Mouse (Mus musculus) olfactory bulb, adult 2 months (tissue): ENCODE results near the gene Glrx5. TPM values are rescaled to one million over a fixed set of nuclear protein-coding genes. Genes with fewer than 3 reads are reported as not detected.
A peak's percentile ranks its signal among the peaks of the same experiment; 100 is the strongest.

Source experiments
- H3K27ac ChIP-seq: fragments of 200-500 bp; 2 replicates; pipeline ENCODE4 v1.5.1; 2012; ENCODE audit warnings: low read depth, low read length; ENCODE audit not compliant: insufficient read depth
- H3K4me1 ChIP-seq: fragments of 200-500 bp; 2 replicates; pipeline ENCODE4 v1.6.1; 2012; ENCODE audit warnings: low read length; ENCODE audit not compliant: control insufficient read depth, insufficient read depth
- H3K4me3 ChIP-seq: fragments of 200-500 bp; 2 replicates; pipeline ENCODE4 v1.5.1; 2012; ENCODE audit warnings: mild to moderate bottlenecking, low read depth, low read length, moderate library complexity; ENCODE audit not compliant: insufficient read depth
- CTCF ChIP-seq: fragments of 200-500 bp; IDR thresholded peaks from 2 replicates; pipeline ENCODE4 v1.5.1; 2012; ENCODE audit warnings: low read depth, mild to moderate bottlenecking, low read length, moderate library complexity; ENCODE audit not compliant: insufficient read depth
- POLR2A ChIP-seq: fragments of 200-500 bp; IDR thresholded peaks from 2 replicates; pipeline ENCODE4 v1.6.1; 2012; ENCODE audit warnings: mild to moderate bottlenecking, low read depth, low read length, moderate library complexity; ENCODE audit not compliant: insufficient read depth
- WGBS: fragments of 180-500 bp; shearing (Covaris S2); methylation state at CpG from one replicate; pipeline ENCODE4 v1.1.7; 2018; 5-methylcytosine and 5-hydroxymethylcytosine counted together
- polyA plus RNA-seq: library from polyadenylated mRNA; stranded (reverse); fragments of >200 nt; gene quantifications from 2 replicates; pipeline ENCODE4 v1.2.4, GENCODE M21; 2012; ENCODE audit warnings: low replicate concordance; ENCODE audit not compliant: missing spikeins, insufficient read depth, insufficient read length

Gene Glrx5
- polyA plus RNA-seq, 1 experiment, result not detected

DNA sequence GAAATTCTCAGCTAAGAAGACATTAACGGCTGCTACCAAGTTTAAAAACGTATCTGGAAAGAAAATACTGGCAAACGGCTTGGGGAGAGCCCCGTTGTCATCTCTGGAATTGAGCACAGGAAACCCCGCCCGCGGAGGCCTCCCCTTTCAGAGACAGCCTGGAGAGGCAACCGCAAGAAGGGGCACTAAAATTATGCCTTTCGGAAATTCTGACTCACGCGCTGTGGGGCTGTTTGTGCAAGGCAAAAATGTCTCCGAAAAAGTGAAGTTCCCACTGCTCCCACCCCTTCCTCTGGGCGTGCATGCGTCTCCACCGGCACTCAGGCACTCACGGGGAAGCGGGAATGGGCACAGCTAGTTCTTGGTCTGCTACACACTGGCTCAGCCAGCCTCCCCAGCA is 19.4 kb upstream of the Glrx5 start:
- no peak for TF ChIP-seq CTCF
- no peak for TF ChIP-seq POLR2A

DNA sequence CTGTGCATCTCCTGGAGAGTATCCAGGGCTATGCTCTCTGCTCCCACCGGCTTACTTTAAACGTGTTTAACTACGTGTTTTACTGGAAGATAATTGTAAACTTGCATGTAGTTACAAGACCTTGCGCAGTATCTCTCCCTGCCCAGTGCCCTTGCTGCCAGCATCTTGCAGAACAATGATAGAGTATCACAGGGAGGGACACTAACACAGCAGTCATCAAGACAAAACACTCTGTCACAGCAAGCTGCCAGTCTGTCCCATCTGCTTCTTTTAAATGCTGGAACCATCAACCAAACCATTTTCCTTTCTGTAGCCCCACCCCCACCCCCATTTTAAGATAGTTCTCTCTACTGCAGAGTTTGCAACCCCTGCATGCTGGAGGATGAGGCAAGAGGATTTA is 16.3 kb upstream of the Glrx5 start:
- Histone ChIP-seq H3K4me3 (no peak overlapping the region), H3K4me1 (peaks cover 16% of the 10 kb centered on the region), H3K27ac (no peak overlapping the region)
- WGBS, result 28% methylated on average over 4 of the region's 4 CpGs
- TF ChIP-seq CTCF (no peak), POLR2A (no peak)

More for the DNA sequence above, 19.4 kb upstream of the Glrx5 start:
- H3K4me1 ChIP-seq, result peaks cover 29% of the 10 kb centered on the region
- WGBS, result 7% methylated on average over 17 of the region's 17 CpGs
- H3K4me3 ChIP-seq, result peak overlapping the region; percentile 4; the same call in 1 of the 2 replicates
- H3K27ac ChIP-seq, result peak overlapping the region; percentile 83

DNA sequence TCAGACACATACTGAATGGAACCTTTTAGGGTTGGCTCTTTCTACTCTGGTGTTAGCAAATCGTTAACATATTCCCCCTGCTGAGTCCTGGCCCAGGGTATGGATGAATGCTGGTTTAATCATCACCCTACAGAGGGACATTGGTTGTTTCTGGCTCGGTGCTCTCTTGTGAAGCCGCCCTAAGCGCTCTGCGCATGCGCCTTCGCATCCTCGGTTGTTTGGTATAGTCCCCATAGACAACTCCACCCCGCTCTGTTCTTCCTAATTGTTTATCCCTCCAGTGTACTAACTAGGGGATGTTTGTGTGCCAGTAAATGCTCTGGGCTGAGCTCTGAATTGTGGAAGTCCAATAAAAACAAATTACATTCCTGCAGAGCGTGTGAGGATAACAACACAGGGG is 15.8 kb upstream of the Glrx5 start:
- WGBS, result 40% methylated on average over 10 of the region's 10 CpGs
- peaks cover 16% of the 10 kb centered on the region for H3K4me1 ChIP-seq
- H3K27ac ChIP-seq, result no peak overlapping the region
- H3K4me3 ChIP-seq, result no peak overlapping the region
- TF ChIP-seq POLR2A (no peak), CTCF (no peak)

GRCm38 (mm10) chr12:105019359-105020219 is 12.9 kb upstream of the Glrx5 start:
- Histone ChIP-seq H3K4me3 (no peak overlapping the region), H3K27ac (no peak overlapping the region), H3K4me1 (peaks cover 14% of the 10 kb centered on the region)
- 65% methylated on average over 19 of the region's 19 CpGs for WGBS
- TF ChIP-seq CTCF (no peak), POLR2A (no peak)

- TF ChIP-seq POLR2A, result no peak
- no peak for TF ChIP-seq CTCF
- Histone ChIP-seq H3K27ac (no peak overlapping the region), H3K4me1 (peaks cover 14% of the 10 kb centered on the region), H3K4me3 (no peak overlapping the region)
- WGBS, result 88% methylated on average over 8 of the region's 8 CpGs
Measured at GRCm38 (mm10) chr12:105021441-105022069, 10.9 kb upstream of the Glrx5 start.

GRCm38 (mm10) chr12:105022141-105022540 is 10.3 kb upstream of the Glrx5 start:
- 63% methylated on average over 7 of the region's 7 CpGs for WGBS

DNA sequence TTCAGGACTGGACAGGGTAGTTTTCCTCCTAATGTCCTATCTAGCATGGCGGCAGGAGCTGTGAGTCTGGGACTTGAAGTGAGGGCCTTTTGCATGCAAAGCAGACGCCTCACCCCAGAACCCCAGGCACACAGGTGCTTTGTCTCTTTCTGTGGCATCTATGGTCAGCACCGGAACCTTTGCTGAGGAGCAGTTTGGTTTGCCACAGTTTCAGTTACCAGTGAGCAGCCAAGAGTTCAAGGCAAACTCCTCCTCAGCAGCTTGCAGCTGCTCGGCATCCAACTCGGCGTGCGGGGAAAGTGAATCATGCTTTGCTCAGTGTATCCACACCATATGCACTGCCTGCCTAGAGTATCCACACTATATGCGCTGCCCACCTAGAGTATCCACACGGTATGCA is 9.7 kb upstream of the Glrx5 start:
- H3K4me3 ChIP-seq, result no peak overlapping the region
- no peak for TF ChIP-seq CTCF
- no peak for TF ChIP-seq POLR2A
- H3K27ac ChIP-seq, result no peak overlapping the region
- 97% methylated on average over 9 of the region's 9 CpGs for WGBS
- peaks cover 14% of the 10 kb centered on the region for H3K4me1 ChIP-seq

More at GRCm38 (mm10) chr12:105022141-105022540, 10.3 kb upstream of the Glrx5 start:
- Histone ChIP-seq H3K4me1 (peaks cover 14% of the 10 kb centered on the region), H3K4me3 (no peak overlapping the region), H3K27ac (no peak overlapping the region)
- TF ChIP-seq POLR2A, result no peak
- no peak for TF ChIP-seq CTCF

- Histone ChIP-seq H3K4me1 (0 out of 2 replicates have a peak, but pooled peaks cover 5% of the 10 kb centered on the region), H3K4me3 (no peak overlapping the region), H3K27ac (no peak overlapping the region)
- WGBS, result 46% methylated on average over 8 of the region's 8 CpGs
- TF ChIP-seq CTCF (no peak), POLR2A (no peak)
Measured at GRCm38 (mm10) chr12:105025271-105025946, 7.1 kb upstream of the Glrx5 start.
